ENCODE assay signal across 11 mouse cellular contexts in genomic region chr17:32052237-32053080, GRCm38 (mm10). TPM values are rescaled to one million over a fixed set of nuclear protein-coding genes. Genes with fewer than 3 reads are reported as not detected.
DNase-seq lines count a peak whose midpoint lies in the region; ATAC-seq and TF ChIP-seq lines count a peak whose summit lies in the region.
"Had no signal": no experiment of that assay in that cellular context is flagged by ENCODE, and none has a peak within 500 bp of the region (broad histone marks: within the 10 kb centered on the region; RNA-seq: fewer than 3 reads in every experiment).

No protein-coding gene starts in this region.

- no peaks in the 10 kb centered on the region for H3K9me3 ChIP-seq in heart, embryonic 11.5 days (replicated peaks; ENCODE audit: control insufficient read depth, low read length)
- H3K9me3 ChIP-seq in midbrain, embryonic 11.5 days (ENCODE audit: control insufficient read depth, low read length): no peaks in the 10 kb centered on the region
- no peaks in the 10 kb centered on the region for H3K9me3 ChIP-seq in midbrain, embryonic 13.5 days
- H3K9me3 ChIP-seq in forebrain, postnatal 0 days (ENCODE audit: low read length): no peaks in the 10 kb centered on the region

- H3K4me2 ChIP-seq in heart, embryonic 11.5 days: no peak overlapping the region
- no peak overlapping the region for H3K4me2 ChIP-seq in midbrain, embryonic 11.5 days
- no peak overlapping the region for H3K4me2 ChIP-seq in midbrain, embryonic 13.5 days (replicated peaks)
- no peak overlapping the region for H3K4me2 ChIP-seq in forebrain, postnatal 0 days (ENCODE audit: low read depth)

- no peak for TF ChIP-seq CTCF in forebrain, postnatal 0 days (IDR thresholded peaks at IDR 0.05; ENCODE audit: low read depth)

- DNase-seq in heart, adult 8-10 months (ENCODE audit: low spot score): peak; percentile 9
- DNase-seq in midbrain, embryonic 11.5 days (ENCODE audit: low spot score, missing footprints): peak; percentile 44
- DNase-seq in forebrain, postnatal 0 days: no peak
- DNase-seq in lung, postnatal 36 days: peak; percentile 58
- DNase-seq in c-Kit-positive CD71-positive TER-119-positive erythroid progenitor cells, embryonic 14.5 days (ENCODE audit: low spot score): no peak
- DNase-seq in gastrocnemius, postnatal 25 days: no peak
- DNase-seq: embryo, embryonic 11 days; kidney, adult 2 months had no signal

- no peak overlapping the region for H3K4me3 ChIP-seq in heart, embryonic 11.5 days (ENCODE audit: low read depth, low read length)
- no peak overlapping the region for H3K4me3 ChIP-seq in midbrain, embryonic 11.5 days (ENCODE audit: low read depth, low read length)
- no peak overlapping the region for H3K4me3 ChIP-seq in midbrain, embryonic 13.5 days (replicated peaks)
- H3K4me3 ChIP-seq in forebrain, postnatal 0 days (ENCODE audit: low read depth, low read length): no peak overlapping the region
- H3K4me3 ChIP-seq: myocyte had no signal

- H3K27me3 ChIP-seq in heart, embryonic 11.5 days (ENCODE audit: control insufficient read depth, insufficient read depth, low read length): no peaks in the 10 kb centered on the region
- H3K27me3 ChIP-seq in midbrain, embryonic 11.5 days (ENCODE audit: control insufficient read depth, insufficient read depth, low read length): no peaks in the 10 kb centered on the region
- H3K27me3 ChIP-seq in midbrain, embryonic 13.5 days: no peaks in the 10 kb centered on the region
- no peaks in the 10 kb centered on the region for H3K27me3 ChIP-seq in forebrain, postnatal 0 days (ENCODE audit: insufficient read depth, low read length)

- H3K9ac ChIP-seq in heart, embryonic 11.5 days (ENCODE audit: low read depth, low read length): no peak overlapping the region
- no peak overlapping the region for H3K9ac ChIP-seq in midbrain, embryonic 11.5 days (ENCODE audit: low read length)
- no peak overlapping the region for H3K9ac ChIP-seq in midbrain, embryonic 13.5 days (replicated peaks)
- no peak overlapping the region for H3K9ac ChIP-seq in forebrain, postnatal 0 days

- H3K27ac ChIP-seq in heart, embryonic 11.5 days (ENCODE audit: low read depth, low read length): no peak overlapping the region
- H3K27ac ChIP-seq in midbrain, embryonic 11.5 days (ENCODE audit: low read depth, low read length): no peak overlapping the region
- H3K27ac ChIP-seq in midbrain, embryonic 13.5 days: no peak overlapping the region
- no peak overlapping the region for H3K27ac ChIP-seq in forebrain, postnatal 0 days (ENCODE audit: low read depth, low read length)

- no peak for ATAC-seq in heart, embryonic 11.5 days (replicated peaks; ENCODE audit: insufficient number of reproducible peaks, low FRiP score, low TSS enrichment)
- no peak for ATAC-seq in midbrain, embryonic 11.5 days (ENCODE audit: low FRiP score)
- no peak for ATAC-seq in midbrain, embryonic 13.5 days
- ATAC-seq in forebrain, postnatal 0 days: peak; percentile 38; the same call in 1 of the 2 replicates

- 71% methylated on average over 5 of the region's 5 CpGs for WGBS in heart, embryonic 11.5 days (ENCODE audit: insufficient replicate concordance)
- 90% methylated on average over 5 of the region's 5 CpGs for WGBS in midbrain, embryonic 11.5 days
- WGBS in midbrain, embryonic 13.5 days: 86% methylated on average over 5 of the region's 5 CpGs
- 36% methylated on average over 5 of the region's 5 CpGs for WGBS in forebrain, postnatal 0 days

- H3K36me3 ChIP-seq in heart, embryonic 11.5 days (ENCODE audit: control insufficient read depth, insufficient read depth, low read length): peaks cover 37% of the 10 kb centered on the region
- H3K36me3 ChIP-seq in midbrain, embryonic 11.5 days (ENCODE audit: control insufficient read depth, insufficient read depth, low read length): peaks cover 28% of the 10 kb centered on the region
- peaks cover 94% of the 10 kb centered on the region for H3K36me3 ChIP-seq in midbrain, embryonic 13.5 days
- peaks cover 79% of the 10 kb centered on the region for H3K36me3 ChIP-seq in forebrain, postnatal 0 days (ENCODE audit: insufficient read depth)

- no peaks in the 10 kb centered on the region for H3K4me1 ChIP-seq in heart, embryonic 11.5 days (ENCODE audit: control insufficient read depth, insufficient read depth, low read length)
- no peaks in the 10 kb centered on the region for H3K4me1 ChIP-seq in midbrain, embryonic 11.5 days (ENCODE audit: control insufficient read depth, insufficient read depth, low read length)
- H3K4me1 ChIP-seq in midbrain, embryonic 13.5 days (replicated peaks): no peaks in the 10 kb centered on the region
- H3K4me1 ChIP-seq in forebrain, postnatal 0 days (ENCODE audit: insufficient read depth): no peaks in the 10 kb centered on the region

RNA-seq across cellular contexts. Expression of gene Hsf2bp, which starts 16.3 kb away (rescaled TPM):
- total RNA-seq in heart, adult 8-10 months (2022): 1 to 10 TPM; 1.3 to 3.0 (median 2.2) TPM
- polyA plus RNA-seq in heart, embryonic 11.5 days (2014; fragmentation: Nextera tagmentation; extraction: Ambion mirVana): 0.35 and 0.44 TPM in 2 replicates
- polyA plus RNA-seq in midbrain, embryonic 11.5 days (2014; fragmentation: Nextera tagmentation; extraction: Ambion mirVana): 0.57 and 0.60 TPM in 2 replicates
- polyA plus RNA-seq in midbrain, embryonic 13.5 days (2015; fragmentation: Nextera tagmentation; extraction: Ambion mirVana): 0.31 and 0.55 TPM in 2 replicates
- total RNA-seq in forebrain, postnatal 0 days (2014; rRNA removed): 0.57 and 0.62 TPM in 2 replicates
- polyA plus RNA-seq in forebrain, postnatal 0 days (2015; fragmentation: Nextera tagmentation; extraction: Ambion mirVana): 0.90 and 1.1 TPM in 2 replicates
- total RNA-seq in gastrocnemius, postnatal 25 days (2021): under 1 TPM; 0.92 to 0.99 TPM

RNA-seq across cellular contexts. Expression of gene Rrp1b, which starts 16.6 kb away (rescaled TPM):
- total RNA-seq in heart, adult 8-10 months (2022): 1 to 10 TPM; 5.4 to 9.0 (median 7.5) TPM
- 29.5 and 44.3 TPM in 2 replicates for polyA plus RNA-seq in heart, embryonic 11.5 days (2014; fragmentation: Nextera tagmentation; extraction: Ambion mirVana)
- 49.4 and 51.2 TPM in 2 replicates for polyA plus RNA-seq in midbrain, embryonic 11.5 days (2014; fragmentation: Nextera tagmentation; extraction: Ambion mirVana)
- 43.7 and 44.7 TPM in 2 replicates for polyA plus RNA-seq in midbrain, embryonic 13.5 days (2015; fragmentation: Nextera tagmentation; extraction: Ambion mirVana)
- total RNA-seq in forebrain, postnatal 0 days (2014; rRNA removed): 26.8 and 40.4 TPM in 2 replicates
- polyA plus RNA-seq in forebrain, postnatal 0 days (2015; fragmentation: Nextera tagmentation; extraction: Ambion mirVana): 32.0 and 39.4 TPM in 2 replicates
- total RNA-seq in gastrocnemius, postnatal 25 days (2021): 1 to 10 TPM; 6.9 to 8.2 TPM

Comparison
In these comparisons a context has a peak if more than half of its experiments do, and no peak if none do; other contexts are left out.
1. DNase-seq: peak in heart, adult 8-10 months (single experiment), midbrain, embryonic 11.5 days (single experiment) and lung, postnatal 36 days (single experiment); none in forebrain, postnatal 0 days (single experiment), c-Kit-positive CD71-positive TER-119-positive erythroid progenitor cells, embryonic 14.5 days (single experiment) and gastrocnemius, postnatal 25 days (single experiment).